Mouse (Mus musculus): ENCODE results near the gene Hoxa9. TPM values are rescaled to one million over a fixed set of nuclear protein-coding genes. Genes with fewer than 3 reads are reported as not detected.

The Hoxa9 gene
- polyA plus RNA-seq, 1 experiment from 2014 or later = 0.16 TPM

GRCm38 (mm10) chr6:52200073-52200750 lies 30.7 kb downstream of the Hoxa9 start:
- WGBS = 5% methylated on average over 30 of the region's 30 CpGs
- H3K9ac ChIP-seq = peak overlapping the region; percentile 97
- H3K9me3 ChIP-seq = no peaks in the 10 kb centered on the region
- ATAC-seq (ENCODE audit: borderline replicate concordance, extremely low read depth, low FRiP score, low TSS enrichment) = no peak
- peak overlapping the region; percentile 86 for H3K27ac ChIP-seq
- peak overlapping the region; percentile 66 for H3K4me2 ChIP-seq
- peaks cover 89% of the 10 kb centered on the region for H3K27me3 ChIP-seq
- peaks cover 27% of the 10 kb centered on the region for H3K4me1 ChIP-seq
- H3K4me3 ChIP-seq = peak overlapping the region; percentile 74
- H3K36me3 ChIP-seq = no peaks in the 10 kb centered on the region

GRCm38 (mm10) chr6:52197271-52197670 lies 33.6 kb downstream of the Hoxa9 start:
- H3K27ac ChIP-seq = peak overlapping the region; percentile 82
- WGBS = 4% methylated on average over 10 of the region's 10 CpGs
- peak; percentile 84 for ATAC-seq (ENCODE audit: borderline replicate concordance, extremely low read depth, low FRiP score, low TSS enrichment)
- H3K9me3 ChIP-seq = no peaks in the 10 kb centered on the region
- peak overlapping the region; percentile 4; the same call in 1 of the 2 replicates for H3K9ac ChIP-seq
- no peaks in the 10 kb centered on the region for H3K36me3 ChIP-seq
- 0 out of 2 replicates have a peak overlapping the region, but pooled peaks have one; percentile 1 for H3K4me3 ChIP-seq
- peaks cover 46% of the 10 kb centered on the region for H3K4me1 ChIP-seq
- H3K4me2 ChIP-seq = peak overlapping the region; percentile 66
- H3K27me3 ChIP-seq = peaks cover 81% of the 10 kb centered on the region

- 8% methylated on average over 9 of the region's 9 CpGs for WGBS
- peak overlapping the region; percentile 82 for H3K27ac ChIP-seq
- 0 out of 2 replicates have a peak overlapping the region, but pooled peaks have one; percentile 1 for H3K4me3 ChIP-seq
- peak overlapping the region; percentile 4; the same call in 1 of the 2 replicates for H3K9ac ChIP-seq
- peak overlapping the region; percentile 66 for H3K4me2 ChIP-seq
- peaks cover 46% of the 10 kb centered on the region for H3K4me1 ChIP-seq
- ATAC-seq (ENCODE audit: borderline replicate concordance, extremely low read depth, low FRiP score, low TSS enrichment) = no peak
- no peaks in the 10 kb centered on the region for H3K36me3 ChIP-seq
- peaks cover 79% of the 10 kb centered on the region for H3K27me3 ChIP-seq
- no peaks in the 10 kb centered on the region for H3K9me3 ChIP-seq
Observed at GRCm38 (mm10) chr6:52196811-52197210, 34.1 kb downstream of the Hoxa9 start.

GRCm38 (mm10) chr6:52194690-52195089 lies 36.2 kb downstream of the Hoxa9 start:
- peaks cover 79% of the 10 kb centered on the region for H3K27me3 ChIP-seq
- peak overlapping the region; percentile 23 for H3K4me2 ChIP-seq
- H3K36me3 ChIP-seq = no peaks in the 10 kb centered on the region
- peak overlapping the region; percentile 59 for H3K27ac ChIP-seq
- H3K4me1 ChIP-seq = peaks cover 52% of the 10 kb centered on the region
- ATAC-seq (ENCODE audit: borderline replicate concordance, extremely low read depth, low FRiP score, low TSS enrichment) = no peak
- no peaks in the 10 kb centered on the region for H3K9me3 ChIP-seq
- 5% methylated on average over 10 of the region's 10 CpGs for WGBS
- no peak overlapping the region for H3K9ac ChIP-seq
- H3K4me3 ChIP-seq = no peak overlapping the region

- H3K4me2 ChIP-seq = peak overlapping the region; percentile 55
- H3K9ac ChIP-seq = peak overlapping the region; percentile 26
- H3K9me3 ChIP-seq = no peaks in the 10 kb centered on the region
- peak overlapping the region; percentile 62 for H3K27ac ChIP-seq
- WGBS = under 1% methylated on average over 38 of the region's 55 CpGs
- no peaks in the 10 kb centered on the region for H3K36me3 ChIP-seq
- peaks cover 80% of the 10 kb centered on the region for H3K27me3 ChIP-seq
- H3K4me3 ChIP-seq = peak overlapping the region; percentile 62
- ATAC-seq (ENCODE audit: borderline replicate concordance, extremely low read depth, low FRiP score, low TSS enrichment) = peak; percentile 70
- peaks cover 66% of the 10 kb centered on the region for H3K4me1 ChIP-seq
Observed at GRCm38 (mm10) chr6:52191860-52192550, 38.9 kb downstream of the Hoxa9 start.

- H3K36me3 ChIP-seq = no peaks in the 10 kb centered on the region
- ATAC-seq (ENCODE audit: borderline replicate concordance, extremely low read depth, low FRiP score, low TSS enrichment) = no peak
- H3K27me3 ChIP-seq = peaks cover 80% of the 10 kb centered on the region
- peak within 1 kb of the TSS; percentile 87 for H3K9ac ChIP-seq
- H3K27ac ChIP-seq = peak within 1 kb of the TSS; percentile 97
- peaks cover 61% of the 10 kb centered on the region for H3K4me1 ChIP-seq
- H3K9me3 ChIP-seq = no peaks in the 10 kb centered on the region
- 1% methylated on average over 79 of the region's 102 CpGs for WGBS
- peak within 1 kb of the TSS; percentile 62 for H3K4me3 ChIP-seq
- H3K4me2 ChIP-seq = peak within 1 kb of the TSS; percentile 55
Observed at GRCm38 (mm10) chr6:52190906-52191810, 39.7 kb downstream of the Hoxa9 start, which contains the start of gene Hoxa4. Gene Hoxa4 (minus strand): TSS chr6:52191753.

GRCm38 (mm10) chr6:52190410-52190809 lies 40.5 kb downstream of the Hoxa9 start:
- Histone ChIP-seq H3K4me1 (peaks cover 63% of the 10 kb centered on the region), H3K27ac (peak overlapping the region; percentile 97), H3K27me3 (peaks cover 82% of the 10 kb centered on the region), H3K4me2 (peak overlapping the region; percentile 55), H3K4me3 (peak overlapping the region; percentile 62), H3K36me3 (no peaks in the 10 kb centered on the region), H3K9me3 (no peaks in the 10 kb centered on the region), H3K9ac (peak overlapping the region; percentile 87)
- WGBS = 2% methylated on average over 23 of the region's 23 CpGs
- ATAC-seq (ENCODE audit: borderline replicate concordance, extremely low read depth, low FRiP score, low TSS enrichment) = no peak

- no peak for ATAC-seq (ENCODE audit: borderline replicate concordance, extremely low read depth, low FRiP score, low TSS enrichment)
- Histone ChIP-seq H3K27ac (peak overlapping the region; percentile 97), H3K4me2 (peak overlapping the region; percentile 55), H3K9me3 (no peaks in the 10 kb centered on the region), H3K4me1 (peaks cover 65% of the 10 kb centered on the region), H3K9ac (peak overlapping the region; percentile 87), H3K27me3 (peaks cover 83% of the 10 kb centered on the region), H3K36me3 (no peaks in the 10 kb centered on the region), H3K4me3 (peak overlapping the region; percentile 62)
- WGBS = 11% methylated on average over 8 of the region's 8 CpGs
Observed at GRCm38 (mm10) chr6:52189909-52190308, 41.0 kb downstream of the Hoxa9 start.

- peak overlapping the region; percentile 55 for H3K4me2 ChIP-seq
- peaks cover 66% of the 10 kb centered on the region for H3K4me1 ChIP-seq
- no peaks in the 10 kb centered on the region for H3K9me3 ChIP-seq
- H3K36me3 ChIP-seq = no peaks in the 10 kb centered on the region
- peak overlapping the region; percentile 97 for H3K27ac ChIP-seq
- peak; percentile 88 for ATAC-seq (ENCODE audit: borderline replicate concordance, extremely low read depth, low FRiP score, low TSS enrichment)
- H3K9ac ChIP-seq = no peak overlapping the region
- peak overlapping the region; percentile 62; the same call in 1 of the 2 replicates for H3K4me3 ChIP-seq
- WGBS = 9% methylated on average over 5 of the region's 5 CpGs
- H3K27me3 ChIP-seq = peaks cover 83% of the 10 kb centered on the region
Observed at GRCm38 (mm10) chr6:52189172-52189591, 41.7 kb downstream of the Hoxa9 start.

- ATAC-seq (ENCODE audit: borderline replicate concordance, extremely low read depth, low FRiP score, low TSS enrichment) = no peak
- Histone ChIP-seq H3K36me3 (no peaks in the 10 kb centered on the region), H3K4me2 (no peak overlapping the region), H3K4me3 (no peak overlapping the region), H3K9me3 (no peaks in the 10 kb centered on the region), H3K4me1 (peaks cover 81% of the 10 kb centered on the region), H3K27ac (0 out of 2 replicates have a peak overlapping the region, but pooled peaks have one; percentile 29), H3K9ac (no peak overlapping the region), H3K27me3 (peaks cover 96% of the 10 kb centered on the region)
- WGBS = 43% methylated on average over 1 of the region's 1 CpGs
Observed at GRCm38 (mm10) chr6:52186500-52186899, 44.4 kb downstream of the Hoxa9 start.

GRCm38 (mm10) chr6:52185834-52186233 lies 45.1 kb downstream of the Hoxa9 start:
- H3K9ac ChIP-seq = no peak overlapping the region
- no peaks in the 10 kb centered on the region for H3K36me3 ChIP-seq
- no peak overlapping the region for H3K4me3 ChIP-seq
- no peak overlapping the region; the same call in 1 of the 2 replicates for H3K4me2 ChIP-seq
- H3K9me3 ChIP-seq = no peaks in the 10 kb centered on the region
- H3K27ac ChIP-seq = peak overlapping the region; percentile 73
- WGBS = 30% methylated on average over 3 of the region's 3 CpGs
- peaks cover 96% of the 10 kb centered on the region for H3K27me3 ChIP-seq
- peaks cover 88% of the 10 kb centered on the region for H3K4me1 ChIP-seq
- ATAC-seq (ENCODE audit: borderline replicate concordance, extremely low read depth, low FRiP score, low TSS enrichment) = no peak

Data from lung, embryonic 15.5 days (tissue).